Mouse (Mus musculus): ENCODE data around the gene Cttnbp2. TPM values are rescaled to one million over a fixed set of nuclear protein-coding genes. Genes with fewer than 3 reads are reported as not detected.

Cttnbp2 gene
- polyA plus RNA-seq (2015; fragmentation: Nextera tagmentation; extraction: Ambion mirVana) = 22.3 and 26.2 TPM in 2 replicates

DNA sequence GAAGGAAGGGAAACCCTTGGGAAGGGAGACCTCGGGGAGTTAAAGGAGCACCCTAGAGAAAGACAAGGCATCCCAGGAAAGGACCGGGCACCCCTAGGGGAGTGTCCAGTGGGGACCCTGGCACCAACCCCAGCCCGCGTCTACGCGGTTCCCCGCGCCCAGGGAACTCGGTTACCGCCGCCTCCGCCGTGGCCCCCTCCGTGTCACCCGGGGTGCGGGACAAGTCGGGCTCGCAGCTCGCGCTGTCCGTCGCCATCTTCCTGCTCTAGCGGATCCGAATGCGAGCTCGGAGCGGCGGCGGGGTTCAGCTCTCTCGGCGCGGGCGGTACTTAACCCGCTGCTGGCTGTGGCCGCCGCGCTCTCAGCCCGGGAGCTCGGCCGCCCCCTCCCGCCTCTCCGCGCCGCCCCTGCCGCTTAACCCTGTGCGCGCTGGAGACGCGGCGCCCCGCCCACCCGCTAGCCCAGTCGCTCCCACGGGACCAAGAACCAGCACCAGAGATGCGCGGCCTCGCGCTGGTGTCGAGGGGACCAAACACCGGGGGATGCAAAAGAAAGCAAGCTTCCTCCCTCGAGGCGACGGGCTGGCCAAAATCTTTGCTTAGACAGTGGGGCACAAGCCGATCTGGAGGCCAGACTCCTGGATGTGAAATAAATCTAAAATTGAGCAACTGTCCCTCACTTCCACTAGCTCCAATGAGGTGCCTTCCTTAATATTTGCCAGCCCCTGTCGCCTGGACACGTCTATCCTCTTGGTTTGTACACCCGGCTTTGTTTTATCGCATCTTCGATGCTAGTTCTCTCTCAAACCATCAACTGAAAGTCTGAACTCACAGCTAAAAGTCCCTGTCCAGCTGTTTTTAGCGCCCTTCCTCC is at the start of gene Cttnbp2:
Gene Cttnbp2, minus strand, starts transcription at position 364 of the 873 bp plus-strand sequence.
- Histone ChIP-seq H3K4me2 (peak within 1 kb of the TSS; percentile 87), H3K27ac (no peak within 1 kb of the TSS), H3K4me3 (peak within 1 kb of the TSS; percentile 74), H3K9me3 (no peaks in the 10 kb centered on the region), H3K9ac (peak within 1 kb of the TSS; percentile 82), H3K36me3 (no peaks in the 10 kb centered on the region), H3K27me3 (peaks cover 10% of the 10 kb centered on the region), H3K4me1 (peaks cover 14% of the 10 kb centered on the region)
- ATAC-seq (ENCODE audit: insufficient number of reproducible peaks, insufficient read depth, low FRiP score, low TSS enrichment, low read depth) = peak; percentile 92
- WGBS = under 1% methylated on average over 70 of the region's 70 CpGs

DNA sequence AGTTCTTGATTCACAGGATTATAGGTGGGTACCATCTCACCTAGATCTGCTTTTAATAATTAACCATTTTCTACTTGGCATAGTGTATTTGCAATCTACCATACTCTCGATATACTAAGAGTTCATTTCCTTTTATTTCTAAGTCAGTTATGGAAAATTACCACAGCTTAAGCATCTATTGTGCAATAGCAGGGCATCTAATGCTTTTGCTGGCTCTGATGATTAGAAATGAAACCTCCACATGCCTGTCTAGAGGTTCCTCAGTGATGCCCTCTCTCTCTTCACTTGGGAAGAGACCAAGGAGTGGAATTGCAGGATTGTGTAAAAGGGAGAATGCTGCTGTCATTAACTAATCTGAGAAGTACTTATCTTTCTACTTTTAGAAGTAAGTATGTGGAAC is 44.4 kb upstream of the Cttnbp2 start:
- WGBS = 81% methylated on average over 1 of the region's 1 CpGs
- no peaks in the 10 kb centered on the region for H3K36me3 ChIP-seq
- no peaks in the 10 kb centered on the region for H3K27me3 ChIP-seq
- no peak overlapping the region for H3K27ac ChIP-seq
- ATAC-seq (ENCODE audit: insufficient number of reproducible peaks, insufficient read depth, low FRiP score, low TSS enrichment, low read depth) = no peak
- no peak overlapping the region for H3K4me3 ChIP-seq
- no peak overlapping the region for H3K4me2 ChIP-seq
- H3K9ac ChIP-seq = no peak overlapping the region
- no peaks in the 10 kb centered on the region for H3K4me1 ChIP-seq
- H3K9me3 ChIP-seq = no peaks in the 10 kb centered on the region

DNA sequence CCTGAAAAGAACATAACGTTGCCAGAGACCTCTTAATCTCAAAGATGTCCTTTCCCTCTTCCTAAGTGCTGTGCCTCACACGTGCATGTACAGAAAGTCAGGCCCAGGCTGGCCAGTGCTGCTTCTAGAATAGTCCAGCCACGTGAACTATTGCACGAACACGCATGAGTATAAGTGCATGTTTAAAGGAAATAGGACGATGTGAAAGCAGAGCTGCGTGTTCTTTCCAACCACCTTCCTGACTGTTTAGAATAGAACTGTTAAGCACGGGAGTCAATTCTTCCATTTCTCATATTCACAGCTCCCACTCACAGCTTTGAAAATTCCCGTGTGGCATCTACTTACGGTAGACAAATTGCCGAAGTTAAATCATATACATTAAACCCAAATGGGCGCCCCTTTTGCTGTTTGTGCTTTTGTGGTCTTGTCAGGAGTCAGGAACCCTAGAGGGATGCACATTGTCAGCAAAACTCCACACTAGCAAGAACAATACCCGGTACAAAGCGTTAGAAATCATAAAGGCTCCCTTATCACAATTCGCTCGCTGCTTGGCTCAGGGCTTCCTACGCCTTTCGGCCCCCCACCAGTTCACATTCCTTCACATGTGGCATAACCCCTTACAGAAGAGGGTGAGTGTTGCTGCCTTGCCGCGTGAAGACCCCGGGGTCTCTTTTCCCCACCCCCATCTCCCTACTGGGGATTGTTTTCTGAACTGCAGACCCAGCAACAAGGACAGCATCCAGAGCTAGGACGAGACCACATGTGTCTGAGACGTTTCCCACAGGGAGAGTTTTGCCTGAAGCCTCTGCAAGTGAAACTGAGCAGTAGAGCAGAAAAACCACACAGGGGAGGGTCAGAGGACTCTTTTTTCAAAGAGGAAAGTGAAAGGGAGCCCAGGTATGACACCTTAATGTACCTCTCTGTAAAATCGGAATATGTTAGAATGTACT is 33.1 kb upstream of the Cttnbp2 start:
- Histone ChIP-seq H3K27ac (no peak overlapping the region), H3K4me2 (peak overlapping the region; percentile 16), H3K9me3 (no peaks in the 10 kb centered on the region), H3K4me3 (no peak overlapping the region), H3K36me3 (no peaks in the 10 kb centered on the region), H3K9ac (no peak overlapping the region), H3K27me3 (no peaks in the 10 kb centered on the region), H3K4me1 (peaks cover 5% of the 10 kb centered on the region)
- ATAC-seq (ENCODE audit: insufficient number of reproducible peaks, insufficient read depth, low FRiP score, low TSS enrichment, low read depth) = no peak
- WGBS = 55% methylated on average over 24 of the region's 24 CpGs

DNA sequence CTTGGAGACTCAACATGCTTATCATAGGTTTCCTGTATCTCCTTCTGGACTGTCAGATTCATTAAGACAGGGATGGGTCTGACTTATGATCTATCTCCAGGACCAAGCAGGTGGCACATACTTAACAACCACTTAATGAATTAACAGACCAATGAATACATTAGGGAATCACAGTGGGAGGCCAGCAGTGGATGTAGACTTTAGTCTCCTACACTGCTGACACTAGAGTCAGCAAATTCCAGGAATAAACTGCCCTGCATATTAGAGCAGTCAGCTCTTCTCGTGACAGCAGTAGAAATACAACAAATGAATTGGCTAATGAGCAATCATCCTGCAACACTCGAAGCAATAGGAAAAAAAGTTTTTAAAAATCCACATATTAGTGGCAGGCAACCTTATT is 29.2 kb upstream of the Cttnbp2 start:
- Histone ChIP-seq H3K27me3 (no peaks in the 10 kb centered on the region), H3K4me1 (peaks cover 5% of the 10 kb centered on the region), H3K9me3 (no peaks in the 10 kb centered on the region), H3K4me2 (no peak overlapping the region), H3K9ac (no peak overlapping the region), H3K4me3 (no peak overlapping the region), H3K36me3 (no peaks in the 10 kb centered on the region), H3K27ac (no peak overlapping the region)
- no peak for ATAC-seq (ENCODE audit: insufficient number of reproducible peaks, insufficient read depth, low FRiP score, low TSS enrichment, low read depth)
- 66% methylated on average over 2 of the region's 2 CpGs for WGBS

DNA sequence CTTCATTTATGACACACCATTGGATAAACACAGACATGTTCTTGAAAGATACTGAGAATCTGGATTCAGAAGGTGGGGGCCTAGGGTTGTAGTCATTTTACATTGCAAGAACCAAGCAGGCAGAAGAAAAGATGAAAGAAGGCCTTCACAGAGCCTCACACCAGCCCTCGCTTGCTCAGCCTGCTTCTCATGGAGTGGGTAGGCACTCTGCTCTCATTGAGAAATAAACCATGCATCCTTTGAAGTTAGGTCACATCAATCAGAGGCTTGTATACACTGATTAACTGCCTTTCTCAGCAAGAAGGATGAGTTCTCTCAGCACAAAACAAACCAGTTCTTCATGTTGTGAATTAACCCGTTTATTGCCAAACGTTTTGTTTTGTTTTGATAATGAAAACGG is 25.8 kb upstream of the Cttnbp2 start:
- WGBS = 50% methylated on average over 4 of the region's 4 CpGs
- Histone ChIP-seq H3K27me3 (no peaks in the 10 kb centered on the region), H3K4me1 (no peaks in the 10 kb centered on the region), H3K9me3 (no peaks in the 10 kb centered on the region), H3K27ac (no peak overlapping the region), H3K4me2 (no peak overlapping the region), H3K9ac (no peak overlapping the region), H3K4me3 (no peak overlapping the region), H3K36me3 (no peaks in the 10 kb centered on the region)
- ATAC-seq (ENCODE audit: insufficient number of reproducible peaks, insufficient read depth, low FRiP score, low TSS enrichment, low read depth) = no peak

DNA sequence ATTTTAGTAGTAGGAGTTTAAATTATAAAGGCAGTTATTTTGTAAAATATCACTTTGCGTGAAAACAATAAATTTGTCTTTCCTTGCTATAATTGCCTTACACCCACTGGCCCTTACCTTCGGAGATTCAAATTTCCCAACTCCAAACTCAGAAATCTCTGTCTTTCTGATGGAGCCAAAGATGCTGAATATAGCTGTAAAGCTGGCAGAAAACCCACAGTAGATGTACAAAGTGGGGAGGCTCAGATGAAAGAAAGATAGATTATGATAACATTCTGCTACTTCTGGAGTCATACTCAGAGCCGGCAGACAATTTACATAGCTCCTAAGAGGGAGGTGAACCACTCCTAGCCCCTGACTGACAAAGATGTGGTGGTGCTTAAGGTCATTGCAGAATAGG is 15.8 kb upstream of the Cttnbp2 start:
- Histone ChIP-seq H3K36me3 (no peaks in the 10 kb centered on the region), H3K9me3 (no peaks in the 10 kb centered on the region), H3K4me1 (no peaks in the 10 kb centered on the region), H3K9ac (no peak overlapping the region), H3K4me2 (no peak overlapping the region), H3K4me3 (no peak overlapping the region), H3K27me3 (no peaks in the 10 kb centered on the region), H3K27ac (no peak overlapping the region)
- ATAC-seq (ENCODE audit: insufficient number of reproducible peaks, insufficient read depth, low FRiP score, low TSS enrichment, low read depth) = no peak
- WGBS = 88% methylated on average over 3 of the region's 3 CpGs

DNA sequence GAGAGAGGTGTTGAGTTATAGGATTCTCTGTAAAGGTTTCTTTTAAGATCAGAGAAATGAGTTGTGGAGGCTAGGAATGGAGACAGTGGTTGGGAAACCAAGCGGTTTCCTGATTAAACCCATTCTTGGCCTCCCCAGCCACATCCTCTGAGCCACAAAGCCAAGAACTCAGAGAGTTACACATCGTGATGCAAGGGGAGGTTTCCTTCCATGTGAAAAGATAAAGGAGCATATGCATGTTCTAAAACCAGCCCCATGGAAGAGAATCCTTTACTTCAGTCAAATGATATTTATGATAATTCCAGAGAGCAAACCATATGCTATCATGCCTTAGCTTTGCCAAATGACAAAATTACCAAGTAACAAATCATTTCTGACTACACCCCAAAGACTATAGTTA is 3.0 kb upstream of the Cttnbp2 start:
- ATAC-seq (ENCODE audit: insufficient number of reproducible peaks, insufficient read depth, low FRiP score, low TSS enrichment, low read depth) = no peak
- H3K27ac ChIP-seq = no peak overlapping the region

DNA sequence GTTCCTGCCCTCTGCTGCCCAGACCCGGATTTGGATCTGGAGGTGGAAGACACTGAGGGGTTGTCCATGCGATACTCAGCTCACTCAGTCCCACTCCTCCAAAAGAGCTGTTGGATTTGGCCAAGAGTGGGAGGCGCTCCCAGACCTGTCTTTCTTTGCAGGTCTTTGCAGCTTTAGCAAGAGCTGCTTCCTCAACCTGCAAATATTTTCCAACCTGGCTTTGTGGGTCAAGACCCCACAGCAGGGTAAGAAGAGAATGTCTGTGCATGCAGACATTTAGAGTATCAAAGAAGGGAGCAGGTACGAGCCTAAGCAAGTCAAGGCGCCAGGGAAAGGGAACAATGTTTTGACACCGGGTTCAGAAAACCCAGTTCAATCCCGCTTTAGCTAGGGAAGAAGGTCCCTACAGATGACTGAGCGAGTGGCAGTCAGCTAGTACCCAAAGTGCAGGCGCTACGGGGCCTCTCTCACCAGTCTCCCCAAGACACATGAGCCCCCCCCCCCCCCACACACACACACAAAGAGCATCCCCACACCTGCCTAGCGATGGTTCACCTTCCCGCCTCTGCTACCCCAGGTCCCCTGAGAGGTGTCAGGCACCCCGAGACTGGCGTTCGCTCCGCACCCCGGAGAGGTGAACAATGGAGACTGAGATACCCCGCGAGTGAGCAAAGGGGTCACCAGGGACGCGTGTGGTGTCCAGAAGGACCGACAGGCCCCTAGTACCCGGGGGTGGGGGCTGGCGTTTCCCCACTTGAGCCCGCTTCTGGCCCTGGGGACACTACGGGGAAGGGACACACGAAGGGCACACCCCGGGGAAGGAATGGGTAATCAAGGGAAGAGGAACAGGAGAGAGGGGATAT is 801 bp downstream of the Cttnbp2 start:
- H3K27me3 ChIP-seq = peaks cover 10% of the 10 kb centered on the region
- H3K4me3 ChIP-seq = peak overlapping the region; percentile 74
- H3K4me2 ChIP-seq = peak overlapping the region; percentile 87
- H3K4me1 ChIP-seq = peaks cover 14% of the 10 kb centered on the region
- no peak overlapping the region for H3K27ac ChIP-seq
- H3K36me3 ChIP-seq = no peaks in the 10 kb centered on the region
- peak; percentile 54; the same call in 1 of the 2 replicates for ATAC-seq (ENCODE audit: insufficient number of reproducible peaks, insufficient read depth, low FRiP score, low TSS enrichment, low read depth)
- no peaks in the 10 kb centered on the region for H3K9me3 ChIP-seq
- 2% methylated on average over 28 of the region's 28 CpGs for WGBS
- H3K9ac ChIP-seq = peak overlapping the region; percentile 82

More for the DNA sequence above, 3.0 kb upstream of the Cttnbp2 start:
- no peaks in the 10 kb centered on the region for H3K36me3 ChIP-seq
- peaks cover 14% of the 10 kb centered on the region for H3K4me1 ChIP-seq
- peaks cover 10% of the 10 kb centered on the region for H3K27me3 ChIP-seq
- 55% methylated on average over 2 of the region's 2 CpGs for WGBS
- no peak overlapping the region for H3K4me3 ChIP-seq
- no peak overlapping the region for H3K9ac ChIP-seq
- no peaks in the 10 kb centered on the region for H3K9me3 ChIP-seq
- H3K4me2 ChIP-seq = no peak overlapping the region

DNA sequence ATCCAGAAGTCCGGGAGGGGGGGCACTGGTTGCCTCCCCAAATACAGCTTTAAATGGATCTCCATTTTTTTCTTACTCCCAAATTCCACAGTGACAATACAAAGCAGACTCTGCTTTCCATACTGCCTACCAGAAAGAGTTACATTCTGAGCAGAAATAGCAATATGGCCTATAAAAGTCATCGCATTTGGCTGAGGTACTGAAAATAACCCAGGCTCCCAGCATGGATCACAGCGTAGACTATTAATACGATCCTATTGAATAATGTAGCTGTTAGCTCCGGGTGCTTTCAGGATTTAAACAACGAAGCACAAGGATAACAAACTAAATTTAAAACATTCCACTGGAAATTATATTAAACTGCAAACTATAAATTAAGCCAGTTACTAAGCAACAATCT is 2.8 kb downstream of the Cttnbp2 start:
- H3K9me3 ChIP-seq = no peaks in the 10 kb centered on the region
- H3K36me3 ChIP-seq = no peaks in the 10 kb centered on the region
- H3K4me3 ChIP-seq = no peak overlapping the region
- no peak for ATAC-seq (ENCODE audit: insufficient number of reproducible peaks, insufficient read depth, low FRiP score, low TSS enrichment, low read depth)
- peaks cover 26% of the 10 kb centered on the region for H3K4me1 ChIP-seq
- WGBS = 57% methylated on average over 6 of the region's 6 CpGs
- H3K4me2 ChIP-seq = no peak overlapping the region
- H3K27ac ChIP-seq = no peak overlapping the region
- no peak overlapping the region for H3K9ac ChIP-seq
- H3K27me3 ChIP-seq = peaks cover 10% of the 10 kb centered on the region

DNA sequence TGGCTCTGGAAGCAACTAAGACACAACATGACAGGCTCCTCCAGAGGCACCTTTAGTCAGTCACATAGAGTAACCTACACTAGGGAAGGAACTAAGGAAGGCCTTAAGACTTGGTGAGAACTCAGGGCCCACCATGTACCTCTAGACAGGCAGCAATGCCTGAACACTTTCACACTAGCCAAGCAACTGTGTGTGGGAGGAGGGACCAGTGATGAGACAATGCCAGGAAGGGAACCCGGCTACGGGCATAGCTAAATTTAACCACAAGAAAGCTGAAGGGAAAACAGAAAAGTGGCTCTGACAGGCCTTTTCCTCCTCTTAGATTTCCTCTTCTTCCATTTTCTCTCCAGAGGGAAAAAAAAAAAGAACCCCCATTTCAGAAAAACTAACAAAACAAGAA is 6.6 kb downstream of the Cttnbp2 start:
- WGBS = 44% methylated on average over 2 of the region's 2 CpGs
- Histone ChIP-seq H3K36me3 (no peaks in the 10 kb centered on the region), H3K27ac (no peak overlapping the region), H3K27me3 (no peaks in the 10 kb centered on the region), H3K4me1 (peaks cover 16% of the 10 kb centered on the region; the same call in 1 of the 2 replicates), H3K9ac (no peak overlapping the region), H3K9me3 (no peaks in the 10 kb centered on the region), H3K4me2 (no peak overlapping the region), H3K4me3 (no peak overlapping the region)
- no peak for ATAC-seq (ENCODE audit: insufficient number of reproducible peaks, insufficient read depth, low FRiP score, low TSS enrichment, low read depth)

DNA sequence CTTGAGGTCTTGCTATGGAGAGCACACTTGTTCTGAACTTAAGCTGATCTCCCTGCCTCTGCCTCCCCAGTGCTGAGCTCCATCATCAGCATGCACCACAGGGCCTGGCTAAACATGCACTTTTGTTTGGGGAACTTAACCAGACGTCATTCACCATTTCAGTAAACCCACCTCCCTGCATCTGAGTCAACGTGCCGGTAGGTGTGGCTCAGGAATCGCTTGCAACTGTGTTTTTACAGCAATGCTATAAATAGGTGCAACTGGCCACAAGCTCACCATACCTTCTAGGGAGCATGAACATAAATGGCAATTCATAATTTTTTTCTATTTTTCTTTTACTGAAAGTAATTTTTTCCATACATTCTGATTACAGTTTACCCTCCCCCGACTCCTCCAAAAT is 14.8 kb downstream of the Cttnbp2 start:
- ATAC-seq (ENCODE audit: insufficient number of reproducible peaks, insufficient read depth, low FRiP score, low TSS enrichment, low read depth) = no peak
- 58% methylated on average over 5 of the region's 5 CpGs for WGBS
- Histone ChIP-seq H3K4me3 (no peak overlapping the region), H3K4me1 (no peaks in the 10 kb centered on the region; the same call in 1 of the 2 replicates), H3K4me2 (no peak overlapping the region), H3K9ac (no peak overlapping the region), H3K27ac (no peak overlapping the region), H3K27me3 (no peaks in the 10 kb centered on the region), H3K9me3 (no peaks in the 10 kb centered on the region), H3K36me3 (no peaks in the 10 kb centered on the region)

Data from embryonic facial prominence, embryonic 13.5 days (tissue).